Mouse (Mus musculus) urinary bladder, postnatal 25 days (tissue): ENCODE measurements around the gene Gtf2h3.
"Not testable (repeated sequence)": the region's sequence is repeated elsewhere in the genome, so short reads cannot be mapped to it uniquely, and the experiment has no call there.

Experiments
- DNase-seq: peaks from one replicate; pipeline ENCODE4 v3.0.0; 2022; ENCODE audit warnings: low spot score

Gene Gtf2h3

GRCm38 (mm10) chr5:124578633-124579317 lies at the start of gene Gtf2h3, which contains the start of gene Eif2b1:
TSS of gene Gtf2h3 (plus strand) at chr5:124579140.
TSS of gene Eif2b1 (minus strand) at chr5:124579131.
- DNase-seq, result peak; percentile 95

GRCm38 (mm10) chr5:124529191-124529651 lies 49.7 kb upstream of the Gtf2h3 start:
- no peak for DNase-seq

- DNase-seq, result no peak
These were observed 49.2 kb upstream of the Gtf2h3 start for GRCm38 (mm10) chr5:124529697-124530096.

- DNase-seq, result peak; percentile 65
These were observed 48.0 kb upstream of the Gtf2h3 start, which contains the start of gene Rilpl1 for GRCm38 (mm10) chr5:124530655-124531582. TSS of gene Rilpl1 (minus strand) at chr5:124531391.

- DNase-seq, result no peak
These were observed 47.4 kb upstream of the Gtf2h3 start for GRCm38 (mm10) chr5:124531583-124531930.

- DNase-seq, result no peak
These were observed 46.5 kb upstream of the Gtf2h3 start for GRCm38 (mm10) chr5:124532451-124532850.

GRCm38 (mm10) chr5:124535016-124535415 lies 43.9 kb upstream of the Gtf2h3 start:
- no peak for DNase-seq

GRCm38 (mm10) chr5:124536776-124537175 lies 42.2 kb upstream of the Gtf2h3 start:
- DNase-seq, result no peak

- no peak for DNase-seq
These were observed 39.8 kb upstream of the Gtf2h3 start for GRCm38 (mm10) chr5:124538813-124539792.

GRCm38 (mm10) chr5:124539905-124540304 lies 39.0 kb upstream of the Gtf2h3 start:
- DNase-seq, result no peak

GRCm38 (mm10) chr5:124540383-124540786 lies 38.6 kb upstream of the Gtf2h3 start, which contains the start of gene Tmed2:
TSS of gene Tmed2 (plus strand) at chr5:124540695.
- peak; percentile 90 for DNase-seq

GRCm38 (mm10) chr5:124540905-124541601 lies 37.9 kb upstream of the Gtf2h3 start:
- DNase-seq, result peak; percentile 66

GRCm38 (mm10) chr5:124541602-124541973 lies 37.4 kb upstream of the Gtf2h3 start:
- no peak for DNase-seq

GRCm38 (mm10) chr5:124550737-124551136 lies 28.2 kb upstream of the Gtf2h3 start:
- DNase-seq, result not testable (repeated sequence)

GRCm38 (mm10) chr5:124551349-124552093 lies 27.4 kb upstream of the Gtf2h3 start:
- DNase-seq, result not testable (repeated sequence)

- DNase-seq, result no peak
These were observed 26.9 kb upstream of the Gtf2h3 start for GRCm38 (mm10) chr5:124552094-124552472.

GRCm38 (mm10) chr5:124552558-124553307 lies 26.2 kb upstream of the Gtf2h3 start, which contains the start of gene Ddx55:
TSS of gene Ddx55 (plus strand) at chr5:124552864.
- peak; percentile 82 for DNase-seq

- no peak for DNase-seq
These were observed 25.3 kb upstream of the Gtf2h3 start for GRCm38 (mm10) chr5:124553607-124554006.

- DNase-seq, result no peak
These were observed 23.8 kb upstream of the Gtf2h3 start for GRCm38 (mm10) chr5:124555145-124555544.
